ENCODE assay signal across 8 mouse cellular contexts in the genomic region with DNA sequence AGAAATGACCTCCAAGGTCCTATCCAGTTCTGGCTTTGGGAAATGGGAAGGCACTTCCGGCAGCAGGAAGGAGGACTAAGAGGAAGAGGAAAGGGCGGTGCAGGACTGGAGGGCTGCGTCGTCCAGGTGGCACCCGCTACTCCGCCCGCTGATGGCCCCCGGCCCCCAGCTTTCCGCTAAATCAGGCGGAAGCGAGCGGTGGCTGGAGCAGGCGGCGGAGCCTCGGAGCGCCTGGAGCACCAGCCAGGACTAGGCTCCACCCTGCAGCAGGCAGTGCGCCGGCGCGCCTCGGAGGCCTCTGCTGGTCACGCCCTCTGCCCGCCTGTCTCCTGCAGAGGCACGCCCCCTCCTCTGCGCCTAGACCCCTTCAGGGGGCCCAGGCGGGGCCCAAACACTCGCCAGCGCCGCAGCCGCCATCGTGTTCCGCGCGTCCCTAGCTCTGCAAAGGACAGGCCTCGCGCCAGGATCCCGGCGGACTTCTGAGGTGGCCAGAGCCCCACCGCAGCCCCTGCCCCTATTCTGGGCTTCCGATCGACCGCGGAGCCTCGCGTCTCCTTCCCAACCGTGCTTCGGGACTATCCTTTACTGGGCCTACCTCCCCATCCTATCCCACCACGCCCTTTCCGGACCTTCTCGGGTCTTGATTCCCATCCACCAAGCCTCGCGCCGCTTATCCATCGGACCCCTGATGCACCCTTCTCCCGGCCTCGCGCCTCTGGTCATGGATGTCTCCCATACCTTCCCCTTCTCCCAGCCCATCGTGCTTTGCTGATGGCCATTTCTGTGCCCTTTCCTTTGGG. TPM values are rescaled to one million over a fixed set of nuclear protein-coding genes. Genes with fewer than 3 reads are reported as not detected.
A peak's percentile ranks its signal among the peaks of the same experiment; 100 is the strongest.
DNase-seq lines count a peak whose midpoint lies in the region; ATAC-seq and TF ChIP-seq lines count a peak whose summit lies in the region.

A gene (plus strand): TSS at position 106 of the 800 bp plus-strand sequence.

- H3K9ac ChIP-seq in embryonic facial prominence, embryonic 14.5 days (ENCODE audit: low read depth, low read length), result peak within 1 kb of the TSS; percentile 87
- peak within 1 kb of the TSS; percentile 92 for H3K9ac ChIP-seq in limb, embryonic 14.5 days (ENCODE audit: low read depth, low read length, severe bottlenecking)
- H3K9ac ChIP-seq in midbrain, embryonic 16.5 days (ENCODE audit: low read depth, low read length), result peak within 1 kb of the TSS; percentile 93

- H3K4me1 ChIP-seq in bone marrow, adult 2 months (ENCODE audit: control insufficient read depth, insufficient read depth, low read length), result peaks cover 3% of the 10 kb centered on the region; the same call in 1 of the 2 replicates
- peaks cover 30% of the 10 kb centered on the region for H3K4me1 ChIP-seq in embryonic facial prominence, embryonic 14.5 days (ENCODE audit: control insufficient read depth, insufficient read depth, low read length)
- H3K4me1 ChIP-seq in limb, embryonic 14.5 days (ENCODE audit: control insufficient read depth, insufficient read depth, low read length), result peaks cover 25% of the 10 kb centered on the region
- H3K4me1 ChIP-seq in midbrain, embryonic 16.5 days (ENCODE audit: control insufficient read depth, insufficient read depth, low read length), result peaks cover 31% of the 10 kb centered on the region
- peaks cover 14% of the 10 kb centered on the region; the same call in 1 of the 2 replicates for H3K4me1 ChIP-seq in spleen, adult 2 months (ENCODE audit: control insufficient read depth, insufficient read depth, insufficient read length)

- TF ChIP-seq CTCF in bone marrow, adult 2 months (IDR thresholded peaks at IDR 0.05; ENCODE audit: control insufficient read depth, insufficient read depth, low read length), result no peak
- no peak for TF ChIP-seq CTCF in spleen, adult 2 months (IDR thresholded peaks at IDR 0.05; ENCODE audit: extremely low read depth, insufficient read depth, insufficient read length, insufficient replicate concordance)

- H3K4me2 ChIP-seq in embryonic facial prominence, embryonic 14.5 days (ENCODE audit: low read depth, low read length), result peak within 1 kb of the TSS; percentile 78
- H3K4me2 ChIP-seq in limb, embryonic 14.5 days (replicated peaks; ENCODE audit: low read depth, low read length, severe bottlenecking), result peak within 1 kb of the TSS; percentile 63
- H3K4me2 ChIP-seq in midbrain, embryonic 16.5 days (ENCODE audit: low read length), result peak within 1 kb of the TSS; percentile 88

- H3K36me3 ChIP-seq in embryonic facial prominence, embryonic 14.5 days (ENCODE audit: control insufficient read depth, insufficient read depth, low read length), result peaks cover 52% of the 10 kb centered on the region
- H3K36me3 ChIP-seq in limb, embryonic 14.5 days (ENCODE audit: control insufficient read depth, insufficient read depth, low read length), result peaks cover 52% of the 10 kb centered on the region
- peaks cover 12% of the 10 kb centered on the region for H3K36me3 ChIP-seq in midbrain, embryonic 16.5 days (ENCODE audit: control insufficient read depth, insufficient read depth, low read length)
- H3K36me3 ChIP-seq in spleen, adult 2 months (ENCODE audit: control insufficient read depth, insufficient read depth, low read length), result peaks cover 2% of the 10 kb centered on the region; the same call in 1 of the 2 replicates

- DNase-seq in 416B (ENCODE audit: low read depth), result peak; percentile 92
- peak; percentile 99 for DNase-seq in embryonic facial prominence, embryonic 14.5 days (ENCODE audit: low spot score)
- DNase-seq in heart, adult 8-10 months (ENCODE audit: low spot score), result peak; percentile 88
- DNase-seq in kidney, adult 9 months, result peak; percentile 92
- peak; percentile 98 for DNase-seq in limb, embryonic 14.5 days (ENCODE audit: low spot score)
- peak; percentile 35 to 77 for DNase-seq in spleen, adult 2 months (ENCODE audit: low read depth in 1 of 2, low spot score in 2 of 2)

- ATAC-seq in embryonic facial prominence, embryonic 14.5 days (ENCODE audit: low read depth), result peak; percentile 96
- ATAC-seq in limb, embryonic 14.5 days (ENCODE audit: low FRiP score, low read depth), result peak; percentile 92
- ATAC-seq in midbrain, embryonic 16.5 days, result peak; percentile 93

- H3K4me3 ChIP-seq in bone marrow, adult 2 months (replicated peaks; ENCODE audit: control insufficient read depth, low read depth, low read length), result peak within 1 kb of the TSS; percentile 73
- peak within 1 kb of the TSS; percentile 84 for H3K4me3 ChIP-seq in embryonic facial prominence, embryonic 14.5 days (ENCODE audit: low read depth, low read length)
- H3K4me3 ChIP-seq in limb, embryonic 14.5 days (replicated peaks; ENCODE audit: low read length), result peak within 1 kb of the TSS; percentile 76
- peak within 1 kb of the TSS; percentile 71 for H3K4me3 ChIP-seq in midbrain, embryonic 16.5 days (ENCODE audit: low read depth, low read length)
- H3K4me3 ChIP-seq in spleen, adult 2 months (ENCODE audit: extremely low read depth, insufficient read depth, insufficient read length), result peak within 1 kb of the TSS; percentile 55

- peak; percentile 64; the same call in 1 of the 2 replicates for TF ChIP-seq POLR2A in bone marrow, adult 2 months (IDR thresholded peaks at IDR 0.05; ENCODE audit: borderline replicate concordance, control insufficient read depth, low read depth, low read length)
- peak; percentile 80; the same call in 1 of the 2 replicates for TF ChIP-seq POLR2A in limb, embryonic 14.5 days (IDR thresholded peaks at IDR 0.05; ENCODE audit: borderline replicate concordance, extremely low read depth, insufficient read depth, insufficient read length)
- no peak; the same call in 1 of the 2 replicates for TF ChIP-seq POLR2A in spleen, adult 2 months (IDR thresholded peaks at IDR 0.05; ENCODE audit: low read depth, low read length)

- under 1% methylated on average over 58 of the region's 58 CpGs for WGBS in bone marrow, adult 2 months
- WGBS in embryonic facial prominence, embryonic 14.5 days, result 0% methylated on average over 26 of the region's 58 CpGs
- WGBS in limb, embryonic 14.5 days, result 0% methylated on average over 23 of the region's 58 CpGs
- under 1% methylated on average over 49 of the region's 58 CpGs for WGBS in midbrain, embryonic 16.5 days
- under 1% methylated on average over 57 of the region's 58 CpGs for WGBS in spleen, adult 2 months

- H3K27me3 ChIP-seq in embryonic facial prominence, embryonic 14.5 days (replicated peaks; ENCODE audit: control insufficient read depth, insufficient read depth, low read length), result no peaks in the 10 kb centered on the region
- no peaks in the 10 kb centered on the region for H3K27me3 ChIP-seq in limb, embryonic 14.5 days (ENCODE audit: control insufficient read depth, insufficient read depth, low read length)
- H3K27me3 ChIP-seq in midbrain, embryonic 16.5 days (ENCODE audit: control insufficient read depth, insufficient read depth, low read depth, low read length), result no peaks in the 10 kb centered on the region
- H3K27me3 ChIP-seq in spleen, adult 2 months (ENCODE audit: control insufficient read depth, insufficient read depth, low read length), result no peaks in the 10 kb centered on the region

- H3K9me3 ChIP-seq in embryonic facial prominence, embryonic 14.5 days (ENCODE audit: control insufficient read depth, low read length), result no peaks in the 10 kb centered on the region
- H3K9me3 ChIP-seq in limb, embryonic 14.5 days (ENCODE audit: control insufficient read depth, low read length), result no peaks in the 10 kb centered on the region; the same call in 1 of the 2 replicates
- no peaks in the 10 kb centered on the region for H3K9me3 ChIP-seq in midbrain, embryonic 16.5 days (replicated peaks; ENCODE audit: control insufficient read depth, low read length, poor library complexity, severe bottlenecking)

- peak within 1 kb of the TSS; percentile 75 for H3K27ac ChIP-seq in bone marrow, adult 2 months (ENCODE audit: control insufficient read depth, insufficient read depth, low read depth, low read length, poor library complexity)
- H3K27ac ChIP-seq in embryonic facial prominence, embryonic 14.5 days (replicated peaks; ENCODE audit: low read depth, low read length), result peak within 1 kb of the TSS; percentile 97
- H3K27ac ChIP-seq in limb, embryonic 14.5 days (replicated peaks; ENCODE audit: low read depth, low read length), result peak within 1 kb of the TSS; percentile 96
- peak within 1 kb of the TSS; percentile 95 for H3K27ac ChIP-seq in midbrain, embryonic 16.5 days (ENCODE audit: low read length)
- peak within 1 kb of the TSS; percentile 60 for H3K27ac ChIP-seq in spleen, adult 2 months (ENCODE audit: insufficient read depth, low read length)

RNA-seq across cellular contexts. Expression of the gene that starts here (rescaled TPM):
- polyA plus RNA-seq in bone marrow, adult 2 months (2011; ENCODE audit: insufficient read depth, insufficient read length, low replicate concordance, missing spikeins), result 9.1 and 12.5 TPM in 2 replicates
- polyA plus RNA-seq in embryonic facial prominence, embryonic 14.5 days (2014; fragmentation: Nextera tagmentation; extraction: Ambion mirVana), result 48.5 and 50.1 TPM in 2 replicates
- 10 to 100 TPM; 16.5 to 21.2 (median 18.7) TPM for total RNA-seq in heart, adult 8-10 months (2022)
- 135 and 149 TPM in 2 replicates for polyA plus RNA-seq in limb, embryonic 14.5 days (2012; rRNA removed)
- polyA plus RNA-seq in limb, embryonic 14.5 days (2014; fragmentation: Nextera tagmentation; extraction: Ambion mirVana), result 52.6 and 58.2 TPM in 2 replicates
- 41.9 and 47.6 TPM in 2 replicates for polyA plus RNA-seq in midbrain, embryonic 16.5 days (2015; fragmentation: Nextera tagmentation; extraction: Ambion mirVana)
- polyA plus RNA-seq in spleen, adult 2 months (2012; rRNA removed), result 19.0 and 21.5 TPM in 2 replicates

Comparison
In these comparisons a context has a peak if more than half of its experiments do, and no peak if none do; other contexts are left out.
1. Peak in every context shown above with its lines: DNase-seq, ATAC-seq, H3K4me3 ChIP-seq and H3K27ac ChIP-seq.